Mouse (Mus musculus) embryonic stem cell, embryonic (primary cell): ENCODE results near the gene Ip6k2.

Source experiments
- CTCF ChIA-PET, 4 experiments: fragments of 300-600 bp in 2 of 4; fragments of 350-600 bp in 2 of 4; sonication (Branson Sonifier 250); formaldehyde crosslinking; loops; one replicate each; lab custom pipeline; 2022; ENCODE audit warnings: inconsistent platforms in 2 of 4; lab: Charles Lee
- POLR2A ChIA-PET, 4 experiments: fragments of 300-600 bp in 2 of 4; fragments of 350-600 bp in 2 of 4; sonication (Branson Sonifier 250); formaldehyde crosslinking; loops; one replicate each; lab custom pipeline; 2022; ENCODE audit warnings: antibody characterized with exemption in 4 of 4, inconsistent platforms in 1 of 4; lab: Charles Lee

Ip6k2 gene

GRCm38 (mm10) chr9:108825820-108826699 lies 42.5 kb downstream of the Ip6k2 start, which contains the start of gene Celsr3:
Gene Celsr3, plus strand, starts transcription at chr9:108826320.
- ChIA-PET CTCF (interaction anchor here in 2 of 4 experiments (1.2 to 2.5 kb wide), 6 partner anchors 15 to 234 kb away, joined by 3 to 6 read pairs (median 4); partner anchors contain the start of gene Trex1 (in 1 of the 2)), POLR2A (interaction anchor here (0.7 to 4.7 kb wide), 41 partner anchors 10 to 528 kb away, joined by 3 to 40 read pairs (median 5); partner anchors contain the start of genes Nckipsd (in 2 of the 4), Slc26a6 (in 2 of the 4), Atrip (in 1 of the 4) and Gpx1 (in 1 of the 4))

GRCm38 (mm10) chr9:108826700-108827340 lies 43.2 kb downstream of the Ip6k2 start:
- CTCF ChIA-PET, result interaction anchor here in 3 of 4 experiments (0.5 to 2.5 kb wide), 7 partner anchors 7 to 1209 kb away, joined by 3 to 6 read pairs (median 3); partner anchors contain the start of gene Trex1 (in 1 of the 3)

GRCm38 (mm10) chr9:108827454-108827853 lies 43.9 kb downstream of the Ip6k2 start:
- ChIA-PET POLR2A (interaction anchor here in 3 of 4 experiments (1.0 to 4.7 kb wide), 8 partner anchors 15 to 127 kb away, joined by 3 to 37 read pairs (median 4); partner anchors contain the start of genes Slc26a6 (in 2 of the 3) and Nckipsd (in 1 of the 3)), CTCF (interaction anchor here in 3 of 4 experiments (0.5 to 2.5 kb wide), 5 partner anchors 8 to 1208 kb away, joined by 3 to 6 read pairs (median 5); no protein-coding TSS in a partner anchor)

More at GRCm38 (mm10) chr9:108826700-108827340, 43.2 kb downstream of the Ip6k2 start:
- POLR2A ChIA-PET, result interaction anchor here in 3 of 4 experiments (0.7 to 4.7 kb wide), 11 partner anchors 14 to 128 kb away, joined by 3 to 37 read pairs (median 4); partner anchors contain the start of genes Slc26a6 (in 2 of the 3) and Nckipsd (in 1 of the 3)

- ChIA-PET CTCF (interaction anchor here in 2 of 4 experiments (1.1 to 2.5 kb wide), 4 partner anchors 9 to 26 kb away, joined by 3 to 6 read pairs (median 5); no protein-coding TSS in a partner anchor), POLR2A (interaction anchor here in 2 of 4 experiments (1.6 to 4.7 kb wide), 4 partner anchors 19 to 26 kb away, joined by 5 to 37 read pairs (median 8); partner anchors contain the start of genes Slc26a6 (in 2 of the 2) and Nckipsd (in 1 of the 2))
Measured at GRCm38 (mm10) chr9:108827906-108828305, 44.3 kb downstream of the Ip6k2 start.

- POLR2A ChIA-PET, result interaction anchor here in 3 of 4 experiments (0.6 to 3.5 kb wide), 28 partner anchors 10 to 315 kb away, joined by 3 to 41 read pairs (median 5); partner anchors contain the start of genes Pfkfb4 (in 3 of the 3), Slc26a6 (in 2 of the 3), Arih2 (in 1 of the 3) and Atrip (in 1 of the 3)
- CTCF ChIA-PET, result interaction anchor here in 3 of 4 experiments (1.0 to 2.4 kb wide), 9 partner anchors 8 to 228 kb away, joined by 3 to 16 read pairs (median 5); partner anchors contain the start of genes Uqcrc1 (in 2 of the 3) and Trex1 (in 1 of the 3)
Measured at GRCm38 (mm10) chr9:108831637-108832036, 48.0 kb downstream of the Ip6k2 start.

GRCm38 (mm10) chr9:108832390-108833108 lies 49.0 kb downstream of the Ip6k2 start:
- POLR2A ChIA-PET, result interaction anchor here in 3 of 4 experiments (0.6 to 3.5 kb wide), 48 partner anchors 9 to 542 kb away, joined by 3 to 41 read pairs (median 5); partner anchors contain the start of genes Pfkfb4 (in 2 of the 3), Slc26a6 (in 2 of the 3), Arih2 (in 1 of the 3) and Atrip (in 1 of the 3)

GRCm38 (mm10) chr9:108842989-108843388 lies 59.4 kb downstream of the Ip6k2 start:
- CTCF ChIA-PET, result interaction anchor here (0.8 to 2.0 kb wide), 10 partner anchors 10 to 98 kb away, joined by 3 to 16 read pairs (median 3); partner anchors contain the start of gene Uqcrc1 (in 1 of the 4)
- POLR2A ChIA-PET, result interaction anchor here in 3 of 4 experiments (0.6 to 3.7 kb wide), 11 partner anchors 11 to 335 kb away, joined by 3 to 17 read pairs (median 3); partner anchors contain the start of genes Qars (in 1 of the 3) and Slc26a6 (in 1 of the 3)

More at GRCm38 (mm10) chr9:108832390-108833108, 49.0 kb downstream of the Ip6k2 start:
- CTCF ChIA-PET, result interaction anchor here in 3 of 4 experiments (0.9 to 2.4 kb wide), 18 partner anchors 9 to 966 kb away, joined by 3 to 16 read pairs (median 4); partner anchors contain the start of genes Trex1 (in 2 of the 3), Uqcrc1 (in 2 of the 3) and Nckipsd (in 1 of the 3)

GRCm38 (mm10) chr9:108845390-108845789 lies 61.8 kb downstream of the Ip6k2 start:
- CTCF ChIA-PET, result interaction anchor here in 2 of 4 experiments (0.5 to 1.6 kb wide), 3 partner anchors 8 to 106 kb away, joined by 3 to 5 read pairs (median 5); no protein-coding TSS in a partner anchor
- POLR2A ChIA-PET, result interaction anchor here in 2 of 4 experiments (0.5 to 1.9 kb wide), 9 partner anchors 8 to 158 kb away, joined by 3 to 11 read pairs (median 4); partner anchors contain the start of genes Slc26a6 (in 2 of the 2) and Celsr3 (in 1 of the 2)

GRCm38 (mm10) chr9:108847374-108847773 lies 63.8 kb downstream of the Ip6k2 start:
- ChIA-PET CTCF (no interaction called here), POLR2A (interaction anchor here in 3 of 4 experiments (0.6 to 2.0 kb wide), 9 partner anchors 15 to 1690 kb away, joined by 3 to 9 read pairs (median 3); partner anchors contain the start of gene Pfkfb4 (in 1 of the 3))

GRCm38 (mm10) chr9:108848419-108848818 lies 64.8 kb downstream of the Ip6k2 start:
- ChIA-PET CTCF (interaction anchor here in 3 of 4 experiments (0.6 to 1.7 kb wide), 5 partner anchors 16 to 148 kb away, joined by 3 to 4 read pairs (median 3); no protein-coding TSS in a partner anchor), POLR2A (interaction anchor here in 3 of 4 experiments (0.5 to 2.1 kb wide), 10 partner anchors 16 to 1740 kb away, joined by 3 to 12 read pairs (median 6); partner anchors contain the start of gene Pfkfb4 (in 1 of the 3))

- POLR2A ChIA-PET, result interaction anchor here in 3 of 4 experiments (0.6 to 5.7 kb wide), 17 partner anchors 7 to 514 kb away, joined by 3 to 41 read pairs (median 7); partner anchors contain the start of genes Pfkfb4 (in 2 of the 3), Celsr3 (in 1 of the 3) and Gpx1 (in 1 of the 3)
- CTCF ChIA-PET, result interaction anchor here (0.5 to 1.5 kb wide), 6 partner anchors 28 to 184 kb away, joined by 3 to 7 read pairs (median 4); partner anchors contain the start of gene Pfkfb4 (in 1 of the 4)
Measured at GRCm38 (mm10) chr9:108852976-108853375, 69.4 kb downstream of the Ip6k2 start, which contains the start of gene Slc26a6. Gene Slc26a6, plus strand, starts transcription at chr9:108853283.

- ChIA-PET POLR2A (interaction anchor here (0.6 to 5.7 kb wide), 47 partner anchors 8 to 1077 kb away, joined by 3 to 41 read pairs (median 4); partner anchors contain the start of genes Pfkfb4 (in 3 of the 4), Celsr3 (in 2 of the 4), Apeh (in 1 of the 4) and Arih2 (in 1 of the 4)), CTCF (interaction anchor here (0.5 to 2.5 kb wide), 38 partner anchors 8 to 955 kb away, joined by 3 to 16 read pairs (median 4); partner anchors contain the start of genes Uqcrc1 (in 2 of the 4), Celsr3 (in 1 of the 4), Dalrd3 (in 1 of the 4) and Pfkfb4 (in 1 of the 4))
Measured at GRCm38 (mm10) chr9:108853635-108854240, 70.1 kb downstream of the Ip6k2 start.

- POLR2A ChIA-PET, result interaction anchor here (0.8 to 5.7 kb wide), 43 partner anchors 9 to 1077 kb away, joined by 3 to 41 read pairs (median 4); partner anchors contain the start of genes Celsr3 (in 2 of the 4), Pfkfb4 (in 2 of the 4), Apeh (in 1 of the 4) and Arih2 (in 1 of the 4)
- CTCF ChIA-PET, result interaction anchor here (0.6 to 2.5 kb wide), 35 partner anchors 9 to 364 kb away, joined by 3 to 16 read pairs (median 4); partner anchors contain the start of genes Uqcrc1 (in 2 of the 4), Celsr3 (in 1 of the 4), Dalrd3 (in 1 of the 4) and Pfkfb4 (in 1 of the 4)
Measured at GRCm38 (mm10) chr9:108854241-108854696, 70.7 kb downstream of the Ip6k2 start.

- CTCF ChIA-PET, result interaction anchor here in 1 of 4 experiments (2.5 kb wide), 1 partner anchor 13 kb away, joined by 15 read pairs; no protein-coding TSS in a partner anchor
- POLR2A ChIA-PET, result interaction anchor here in 3 of 4 experiments (0.7 to 5.7 kb wide), 14 partner anchors 10 to 350 kb away, joined by 3 to 41 read pairs (median 4); partner anchors contain the start of genes Celsr3 (in 2 of the 3), Pfkfb4 (in 1 of the 3) and Tmem89 (in 1 of the 3)
Measured at GRCm38 (mm10) chr9:108855335-108855734, 71.7 kb downstream of the Ip6k2 start.
